Mouse (Mus musculus) erythroblast, embryonic 14.5 days (primary cell): Measurements from ENCODE around the gene Aldh3a2.

Experiments used
- GATA1 ChIP-seq: IDR thresholded peaks from 2 replicates; pipeline ENCODE4 v1.6.1; 2012; ENCODE audit warnings: low read length, inconsistent platforms, mixed read lengths
- TAL1 ChIP-seq: IDR thresholded peaks from 3 replicates; pipeline ENCODE4 v1.6.1; 2012; ENCODE audit warnings: low read length, inconsistent platforms, mixed read lengths

GRCm38 (mm10) chr11:61175778-61176177, 91.5 kb downstream of the Aldh3a2 start:
- TF ChIP-seq TAL1 (no peak), GATA1 (no peak)
